Mouse (Mus musculus) CH12.LX (cell line): ENCODE data around the gene Tmprss6. TPM values are rescaled to one million over a fixed set of nuclear protein-coding genes. Genes with fewer than 3 reads are reported as not detected.

ENCODE experiments used
- DNase-seq: peaks from one replicate; pipeline ENCODE4 v3.0.0-alpha.2; 2013; ENCODE audit errors: extremely low read depth
- H3K27ac ChIP-seq: 2 replicates; pipeline ENCODE4 v1.5.1; 2012; ENCODE audit warnings: low read depth, mild to moderate bottlenecking, control low read depth, moderate library complexity; ENCODE audit not compliant: insufficient read depth
- H3K27me3 ChIP-seq: replicated peaks from 2 replicates; pipeline ENCODE3; 2012; ENCODE audit warnings: inconsistent platforms
- H3K36me3 ChIP-seq, 2 experiments: replicated peaks in 1 of 2; 2 replicates each; pipeline versions ENCODE3 to v1.6.1; 2012; ENCODE audit warnings: inconsistent platforms in 1 of 2, low read length in 1 of 2, mild to moderate bottlenecking in 1 of 2, mixed read lengths in 1 of 2, moderate library complexity in 1 of 2; ENCODE audit not compliant: control insufficient read depth in 1 of 2, insufficient read depth in 1 of 2
- H3K4me1 ChIP-seq, 2 experiments: 2 replicates each; pipeline ENCODE4 v1.6.1; 2012; ENCODE audit warnings: inconsistent platforms in 1 of 2, moderate library complexity in 1 of 2; ENCODE audit not compliant: insufficient read depth in 2 of 2, control insufficient read depth in 1 of 2
- H3K4me2 ChIP-seq: 2 replicates; pipeline ENCODE4 v1.6.1; 2012; ENCODE audit warnings: low read depth, mild to moderate bottlenecking, control low read depth; ENCODE audit not compliant: poor library complexity, insufficient read depth, severe bottlenecking
- H3K4me3 ChIP-seq, 3 experiments: fragments of 150-350 bp in 1 of 3; sonication (generic) in 1 of 3; replicated peaks in 1 of 3; 2 replicates each; pipeline versions ENCODE3 to v1.5.1; 2011 to 2012; ENCODE audit warnings: low read depth in 2 of 3, low read length in 2 of 3, mild to moderate bottlenecking in 2 of 3, moderate library complexity in 2 of 3, control low read depth in 1 of 3, improper control_type of control experiment in 1 of 3, inconsistent platforms in 1 of 3, mixed read lengths in 1 of 3; ENCODE audit not compliant: poor library complexity in 1 of 3
- H3K79me2 ChIP-seq: replicated peaks from 2 replicates; pipeline ENCODE4 v1.6.1; 2012; ENCODE audit warnings: mild to moderate bottlenecking, moderate library complexity; ENCODE audit not compliant: control insufficient read depth, poor library complexity, insufficient read depth, severe bottlenecking; ENCODE audit errors: extremely low read depth
- H3K9ac ChIP-seq: 2 replicates; pipeline ENCODE4 v1.6.1; 2012; ENCODE audit warnings: low read depth, mild to moderate bottlenecking, control low read depth, moderate library complexity; ENCODE audit not compliant: insufficient read depth
- H3K9me3 ChIP-seq: replicated peaks from 2 replicates; pipeline ENCODE3; 2012; ENCODE audit warnings: low read length, inconsistent platforms, mixed read lengths
- BHLHE40 ChIP-seq: IDR thresholded peaks from 2 replicates; pipeline ENCODE4 v1.6.1; 2011; ENCODE audit warnings: mild to moderate bottlenecking, low read depth, low read length, improper control_type of control experiment
- CHD1 ChIP-seq: IDR thresholded peaks from 2 replicates; pipeline ENCODE4 v1.6.1; 2012; ENCODE audit warnings: low read depth, low read length, improper control_type of control experiment, inconsistent platforms
- CHD2 ChIP-seq: IDR thresholded peaks from 2 replicates; pipeline ENCODE4 v1.6.1; 2011; ENCODE audit warnings: low read length, improper control_type of control experiment
- CTCF ChIP-seq, 2 experiments: IDR thresholded peaks in 1 of 2; conservative IDR thresholded peaks in 1 of 2; 2 replicates each; pipeline ENCODE4 v1.5.1; 2011 to 2012; ENCODE audit warnings: low read depth in 2 of 2, low read length in 2 of 2, improper control_type of control experiment in 1 of 2, inconsistent platforms in 1 of 2, mild to moderate bottlenecking in 1 of 2, moderate library complexity in 1 of 2
- E2F4 ChIP-seq: IDR thresholded peaks from 2 replicates; pipeline ENCODE4 v1.6.1; 2011; ENCODE audit warnings: low read depth, low read length, improper control_type of control experiment; ENCODE audit not compliant: insufficient replicate concordance
- ELF1 ChIP-seq: IDR thresholded peaks from 2 replicates; pipeline ENCODE4 v1.6.1; 2014; ENCODE audit warnings: low read depth, mild to moderate bottlenecking, inconsistent platforms, low read length, improper control_type of control experiment
- KAT2A ChIP-seq: IDR thresholded peaks from 2 replicates; pipeline ENCODE4 v1.6.1; 2012; ENCODE audit warnings: low read length, improper control_type of control experiment, inconsistent platforms; ENCODE audit not compliant: insufficient replicate concordance
- MEF2A ChIP-seq: IDR thresholded peaks from 2 replicates; pipeline ENCODE4 v1.6.1; 2014; ENCODE audit warnings: low read depth, mild to moderate bottlenecking, inconsistent platforms, low read length, improper control_type of control experiment, borderline replicate concordance
- MYC ChIP-seq: IDR thresholded peaks from 2 replicates; pipeline ENCODE4 v1.6.1; 2011; ENCODE audit warnings: low read depth, mild to moderate bottlenecking, improper control_type of control experiment, low read length
- NELFE ChIP-seq: IDR thresholded peaks from 2 replicates; pipeline ENCODE4 v1.6.1; 2011; ENCODE audit warnings: low read depth, low read length, improper control_type of control experiment
- NRF1 ChIP-seq: IDR thresholded peaks from 2 replicates; pipeline ENCODE4 v1.6.1; 2014; ENCODE audit warnings: low read depth, mild to moderate bottlenecking, inconsistent platforms, low read length, improper control_type of control experiment, moderate library complexity
- POLR2AphosphoS2 ChIP-seq: IDR thresholded peaks from 2 replicates; pipeline ENCODE4 v1.6.1; 2011; ENCODE audit warnings: low read depth, low read length, improper control_type of control experiment
- RCOR1 ChIP-seq: conservative IDR thresholded peaks from 2 replicates; pipeline ENCODE4 v1.6.1; 2012; ENCODE audit warnings: low read depth, mild to moderate bottlenecking, inconsistent platforms, low read length, improper control_type of control experiment
- SIN3A ChIP-seq: IDR thresholded peaks from 2 replicates; pipeline ENCODE4 v1.6.1; 2012; ENCODE audit warnings: low read length, improper control_type of control experiment, inconsistent platforms
- SMC3 ChIP-seq: IDR thresholded peaks from 2 replicates; pipeline ENCODE4 v1.6.1; 2011; ENCODE audit warnings: low read depth, low read length, improper control_type of control experiment
- TBP ChIP-seq: conservative IDR thresholded peaks from 2 replicates; pipeline ENCODE4 v1.6.1; 2011; ENCODE audit warnings: low read depth, low read length, improper control_type of control experiment
- TCF12 ChIP-seq: IDR thresholded peaks from 2 replicates; pipeline ENCODE4 v1.6.1; 2014; ENCODE audit warnings: low read depth, mild to moderate bottlenecking, inconsistent platforms, low read length, improper control_type of control experiment
- UBTF ChIP-seq: IDR thresholded peaks from 2 replicates; pipeline ENCODE4 v1.6.1; 2012; ENCODE audit warnings: low read depth, mild to moderate bottlenecking, inconsistent platforms, low read length, improper control_type of control experiment, moderate library complexity
- USF2 ChIP-seq: conservative IDR thresholded peaks from 2 replicates; pipeline ENCODE4 v1.6.1; 2011; ENCODE audit warnings: low read depth, low read length, improper control_type of control experiment
- ZC3H11A ChIP-seq: IDR thresholded peaks from 2 replicates; pipeline ENCODE4 v1.6.1; 2012; ENCODE audit warnings: low read depth, mild to moderate bottlenecking, inconsistent platforms, low read length, improper control_type of control experiment
- ZNF384 ChIP-seq: IDR thresholded peaks from 2 replicates; pipeline ENCODE4 v1.6.1; 2012; ENCODE audit warnings: low read depth, low read length, improper control_type of control experiment, inconsistent platforms
- dilution Hi-C: fragments of 300-500 bp; cut with MboI; formaldehyde crosslinking; loops from 2 replicates; pipeline ENCODE4 v1.14.3; 2020; ENCODE audit warnings: low sequenced_read_pairs; ENCODE audit not compliant: extremely low pct_unique_long_range_greater_than_20kb, extremely low pct_ligation_motif_present
- in situ Hi-C: fragments of 300-500 bp; cut with MboI; formaldehyde crosslinking; loops from 3 replicates; pipeline ENCODE4 v1.14.3; 2019; ENCODE audit warnings: low sequenced_read_pairs, low pct_ligation_motif_present, low pct_unique_long_range_greater_than_20kb, mixed read lengths
- polyA plus RNA-seq: library from polyadenylated mRNA; unstranded; fragments of >175 nt; gene quantifications from 2 replicates; pipeline ENCODE4 v1.2.1, GENCODE M21; 2012; ENCODE audit warnings: low read depth; ENCODE audit not compliant: insufficient read length
- total RNA-seq, 2 experiments: library from RNA; depleted of rRNA; stranded (reverse); fragments of 300-350 nt in 1 of 2; fragments of >200 nt in 1 of 2; gene quantifications; 2 replicates each; pipeline ENCODE4 v1.2.3; 2012 to 2014

Tmprss6 gene
- total and polyA plus RNA-seq, 3 experiments, result 0.24 to 0.54 (median 0.34) TPM

DNA sequence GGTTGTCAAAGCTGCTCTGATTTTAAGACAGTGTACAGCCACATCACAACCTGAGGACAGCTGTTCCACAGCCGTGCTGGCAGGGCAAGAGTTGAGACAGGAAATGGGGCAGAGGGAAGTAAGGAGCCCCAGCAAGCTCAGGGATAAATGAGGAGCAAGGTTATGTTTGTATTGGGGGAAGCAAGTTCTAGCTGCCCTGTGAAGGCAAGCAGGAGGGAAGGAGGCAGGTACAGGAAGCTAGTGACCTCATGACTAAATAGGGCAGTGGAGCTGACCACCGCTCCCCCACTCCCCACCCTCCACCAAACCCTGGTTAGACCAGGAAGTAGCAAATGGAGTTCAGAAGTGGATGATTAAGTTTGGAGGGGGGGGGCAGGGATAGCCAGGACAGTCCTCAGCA, 12.6 kb upstream of the Tmprss6 start:
- Histone ChIP-seq H3K4me3 (no peak overlapping the region), H3K9me3 (no peaks in the 10 kb centered on the region), H3K36me3 (peaks cover 59 to 69% of the 10 kb centered on the region in 2 experiments), H3K9ac (no peak overlapping the region), H3K79me2 (no peaks in the 10 kb centered on the region), H3K4me2 (no peak overlapping the region), H3K27me3 (no peaks in the 10 kb centered on the region), H3K27ac (no peak overlapping the region), H3K4me1 (peaks cover 16 to 52% of the 10 kb centered on the region in 2 experiments)
- dilution Hi-C loops, result no loop called here
- TF ChIP-seq NRF1, result no peak
- no peak for TF ChIP-seq CHD2
- TF ChIP-seq NELFE, result no peak
- no peak for TF ChIP-seq TBP
- no peak for TF ChIP-seq KAT2A
- TF ChIP-seq ZC3H11A, result no peak
- no peak for TF ChIP-seq SMC3
- no peak for TF ChIP-seq E2F4
- in situ Hi-C loops, result loop anchor here (5.0 kb wide), 1 partner anchor 41 kb away; no protein-coding TSS in a partner anchor
- no peak for DNase-seq

DNA sequence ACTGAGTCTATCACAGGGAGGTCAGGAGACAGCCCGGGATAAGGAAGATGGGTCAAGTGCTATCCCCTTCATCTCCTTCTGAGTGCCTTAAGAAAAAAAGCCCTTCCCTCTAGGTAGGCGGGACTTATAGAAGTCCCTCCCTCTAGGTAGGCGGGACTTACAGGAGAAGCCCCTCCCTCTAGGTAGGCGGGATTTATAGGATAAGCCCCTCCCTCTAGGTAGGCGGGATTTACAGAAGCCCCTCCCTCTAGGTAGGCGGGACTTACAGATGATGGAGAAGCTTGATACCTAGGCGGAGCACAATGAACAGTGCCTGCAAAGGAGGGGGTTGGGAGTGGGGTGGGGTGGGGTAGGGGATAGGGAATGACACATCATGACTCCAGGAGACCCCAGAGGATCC, 11.7 kb upstream of the Tmprss6 start:
- Histone ChIP-seq H3K27me3 (no peaks in the 10 kb centered on the region), H3K4me3 (no peak overlapping the region), H3K79me2 (no peaks in the 10 kb centered on the region), H3K9me3 (no peaks in the 10 kb centered on the region), H3K27ac (no peak overlapping the region), H3K9ac (no peak overlapping the region), H3K4me2 (no peak overlapping the region), H3K36me3 (peaks cover 50 to 61% of the 10 kb centered on the region in 2 experiments), H3K4me1 (peaks cover 24 to 61% of the 10 kb centered on the region in 2 experiments)
- DNase-seq, result no peak
- no peak for TF ChIP-seq TCF12
- TF ChIP-seq ZNF384, result no peak
- no peak for TF ChIP-seq USF2
- no peak; the same call in 1 of the 2 replicates for TF ChIP-seq POLR2AphosphoS2
- TF ChIP-seq MEF2A, result no peak
- no peak for TF ChIP-seq RCOR1
- dilution Hi-C loops, result no loop called here
- in situ Hi-C loops, result loop anchor here (5.0 kb wide), 1 partner anchor 42 kb away; no protein-coding TSS in a partner anchor

DNA sequence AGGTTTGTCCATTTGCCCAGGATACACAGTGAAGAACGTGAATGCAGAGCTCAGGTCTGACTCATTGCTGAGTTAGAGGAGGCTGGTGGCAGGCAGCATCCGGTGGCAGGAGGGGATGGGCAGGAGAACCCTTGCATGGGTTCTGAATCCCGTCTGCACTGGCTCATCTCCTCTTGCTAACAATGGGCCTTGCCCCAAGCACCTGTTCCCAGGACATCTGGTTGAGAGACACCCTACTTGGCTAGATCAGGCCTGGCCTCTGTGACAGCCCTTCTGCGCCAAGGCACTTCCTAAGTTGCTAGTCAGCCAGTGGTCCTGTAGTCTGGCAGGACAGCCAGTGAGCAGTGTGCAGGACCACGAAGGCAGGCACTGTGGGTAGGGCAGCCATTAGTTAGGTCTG, 11.0 kb upstream of the Tmprss6 start:
- Histone ChIP-seq H3K9ac (no peak overlapping the region), H3K27me3 (no peaks in the 10 kb centered on the region), H3K27ac (no peak overlapping the region), H3K4me3 (no peak overlapping the region), H3K9me3 (no peaks in the 10 kb centered on the region), H3K36me3 (peaks cover 44 to 54% of the 10 kb centered on the region in 2 experiments), H3K4me1 (peaks cover 29 to 67% of the 10 kb centered on the region in 2 experiments), H3K79me2 (no peaks in the 10 kb centered on the region), H3K4me2 (no peak overlapping the region)
- DNase-seq, result no peak
- no peak for TF ChIP-seq ZC3H11A
- TF ChIP-seq UBTF, result no peak
- TF ChIP-seq SIN3A, result no peak
- TF ChIP-seq BHLHE40, result no peak
- no peak for TF ChIP-seq CTCF (conservative IDR thresholded peaks at IDR 0.05 in 1 of 2, IDR thresholded peaks at IDR 0.05 in 1 of 2; ENCODE audit: low read depth in 2 of 2, low read length in 2 of 2)
- TF ChIP-seq NELFE, result no peak
- TF ChIP-seq MYC, result no peak
- no peak for TF ChIP-seq CHD2
- TF ChIP-seq CHD1, result no peak
- no peak for TF ChIP-seq POLR2AphosphoS2
- no peak for TF ChIP-seq ELF1
- dilution Hi-C loops, result no loop called here
- in situ Hi-C loops, result no loop called here
